Mouse (Mus musculus): ENCODE results near the gene Duxf3. TPM values are rescaled to one million over a fixed set of nuclear protein-coding genes. Genes with fewer than 3 reads are reported as not detected.
A peak's percentile ranks its signal among the peaks of the same experiment; 100 is the strongest.
"Not testable (repeated sequence)": the region's sequence is repeated elsewhere in the genome, so short reads cannot be mapped to it uniquely, and the experiment has no call there.

Duxf3 gene
- not detected for total RNA-seq (2021)
- long read RNA-seq, experiment 1: 0 reads
- long read RNA-seq, experiment 2: 0 reads

DNA sequence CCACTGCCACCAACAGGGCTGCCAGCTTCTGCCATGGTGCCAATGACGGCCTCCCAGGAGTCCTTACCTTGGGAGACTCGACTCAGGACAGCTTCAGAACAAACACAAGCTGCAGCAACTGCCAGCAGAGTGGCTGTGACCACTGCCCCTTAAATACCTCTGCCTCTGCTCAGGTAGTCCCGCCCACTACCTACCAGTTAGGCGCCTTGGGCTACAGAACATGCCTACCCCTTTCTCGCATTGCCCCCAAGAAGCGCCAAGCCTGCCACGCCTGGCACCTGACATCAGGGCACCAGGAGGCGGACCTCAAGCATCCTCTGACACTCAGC, at the start of gene Duxf3:
TSS of gene Duxf3 (minus strand) at position 35 of the 329 bp plus-strand sequence.
- DNase-seq (ENCODE audit: low spot score in 2 of 2): not testable (repeated sequence)

- no peak for DNase-seq (ENCODE audit: low spot score in 2 of 2)
Measured at GRCm38 (mm10) chr10:58282238-58282637, 49.8 kb upstream of the Duxf3 start.

DNA sequence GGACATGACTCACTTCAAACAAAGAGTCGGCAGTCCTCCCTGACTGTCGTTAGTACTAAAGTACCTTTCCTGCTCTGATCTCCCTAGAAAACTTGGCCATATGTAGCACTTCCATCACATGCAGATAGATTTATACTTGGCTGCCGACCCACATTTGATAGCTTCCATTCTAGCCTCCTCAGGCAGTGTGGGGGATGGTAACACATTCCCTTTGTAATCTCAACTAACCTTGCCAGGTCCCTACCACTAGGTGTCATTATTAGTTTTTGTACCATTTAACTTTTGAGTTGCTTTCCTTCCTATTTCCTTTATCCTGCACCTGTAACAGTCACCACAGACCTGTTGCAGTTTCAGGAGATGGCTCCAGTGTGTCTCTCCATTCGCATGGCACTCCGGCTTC, 26.0 kb upstream of the Duxf3 start:
- DNase-seq (ENCODE audit: low spot score in 2 of 2): no peak

DNA sequence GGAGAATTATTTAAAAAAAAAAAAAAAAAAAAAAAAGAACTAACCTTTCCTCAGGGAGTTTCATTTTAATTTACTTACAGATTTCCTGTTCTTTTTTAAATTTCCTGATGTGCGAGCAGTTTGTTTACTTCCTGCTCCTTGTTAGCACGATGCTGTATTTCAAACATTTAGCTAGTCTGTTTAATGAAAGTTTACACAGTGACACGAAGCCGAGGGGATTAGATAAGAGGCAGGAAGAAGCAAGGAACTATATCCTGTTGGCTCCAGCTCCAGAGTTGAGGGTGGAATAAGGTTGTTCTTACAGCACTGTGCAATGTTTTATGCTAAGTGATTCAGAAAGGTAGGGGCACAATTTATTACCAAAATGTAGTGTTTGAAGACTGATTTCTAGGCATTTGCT, 23.5 kb upstream of the Duxf3 start:
- no peak for DNase-seq (ENCODE audit: low spot score in 2 of 2)

DNA sequence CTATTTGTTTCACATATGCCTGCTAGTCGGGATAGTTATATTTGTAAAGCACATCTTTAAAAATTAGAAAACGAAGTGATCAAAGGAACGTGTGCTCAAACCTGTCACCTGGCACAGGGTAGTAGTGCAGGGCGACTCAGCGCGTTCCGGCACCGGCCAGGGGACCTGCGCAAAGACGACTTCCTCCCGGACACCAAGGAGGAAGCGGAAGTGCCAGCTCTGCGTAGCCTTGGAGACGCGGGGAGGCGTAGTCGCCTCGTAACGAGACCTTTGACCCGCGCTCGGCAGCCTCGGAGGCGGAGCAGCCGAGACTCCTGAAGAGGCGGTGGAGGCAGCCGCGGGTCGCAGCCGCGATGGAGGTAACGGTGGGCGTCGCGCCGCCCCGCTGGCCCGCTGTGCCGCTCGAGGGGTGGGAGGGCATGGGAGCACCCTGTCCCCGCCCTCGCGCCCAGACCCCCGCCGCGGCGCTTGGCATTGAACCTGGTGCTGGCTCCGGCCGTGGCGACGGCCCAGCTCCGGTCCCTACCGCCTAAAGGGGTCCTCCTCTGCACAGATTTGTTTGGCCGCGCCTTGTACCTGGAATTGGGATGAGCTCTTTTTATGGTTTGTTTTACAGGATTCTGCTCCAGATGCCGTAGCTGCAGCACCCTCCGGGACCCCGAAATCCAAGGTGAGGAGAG, 22.9 kb upstream of the Duxf3 start, which contains the start of gene Gcc2:
TSS of gene Gcc2 (plus strand) at position 285 of the 680 bp plus-strand sequence.
- DNase-seq (ENCODE audit: low spot score in 2 of 2): peak; percentile 72 to 82

DNA sequence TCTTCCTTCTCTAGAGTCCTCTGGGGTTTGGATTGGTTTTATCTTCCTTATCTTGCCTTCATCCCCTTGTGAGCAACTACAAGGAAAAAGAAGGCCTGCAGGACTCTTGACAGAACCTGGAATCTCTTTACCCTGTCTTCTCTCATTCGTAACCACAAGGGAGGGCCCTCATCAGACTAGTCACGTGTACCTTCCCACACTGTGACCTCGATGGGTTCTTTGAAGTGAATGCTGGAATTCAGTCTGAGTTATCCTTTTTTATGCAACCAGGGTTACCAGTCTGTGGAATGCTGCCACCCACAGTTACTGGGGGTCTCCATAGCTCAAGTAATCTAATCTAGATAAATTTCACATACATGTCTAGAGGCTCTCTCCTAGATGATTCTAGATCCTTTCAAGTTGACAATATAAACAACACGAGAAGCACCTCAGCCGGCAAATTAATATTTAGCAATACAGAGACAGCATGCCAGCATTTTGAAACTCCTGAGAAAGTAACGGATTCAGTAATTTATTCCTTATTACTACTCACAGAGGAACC, 22.2 kb upstream of the Duxf3 start:
- DNase-seq (ENCODE audit: low spot score in 2 of 2): no peak

DNA sequence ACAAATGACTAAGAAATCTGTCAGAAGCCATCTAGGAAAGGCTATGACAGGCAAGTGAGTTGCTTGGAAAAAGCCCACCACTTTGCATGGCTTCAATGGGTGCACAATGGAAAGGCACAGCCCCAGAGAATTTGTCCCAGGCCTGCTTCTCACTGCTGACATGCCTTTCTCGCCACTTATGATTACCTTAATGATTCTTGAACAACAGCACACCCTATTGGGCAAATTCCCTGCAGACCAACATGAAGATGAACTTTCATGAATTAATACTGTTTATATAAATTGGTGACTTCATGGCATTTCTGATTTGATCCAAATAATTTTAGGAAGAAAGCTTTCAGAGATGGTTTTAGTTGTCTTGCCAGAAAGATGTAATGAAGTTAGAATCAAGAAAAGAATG, 17.1 kb upstream of the Duxf3 start:
- DNase-seq (ENCODE audit: low spot score in 2 of 2): no peak

- peak; percentile 78 to 80 for DNase-seq (ENCODE audit: low spot score in 2 of 2)
Measured at GRCm38 (mm10) chr10:58238984-58239740, 6.7 kb upstream of the Duxf3 start.

DNA sequence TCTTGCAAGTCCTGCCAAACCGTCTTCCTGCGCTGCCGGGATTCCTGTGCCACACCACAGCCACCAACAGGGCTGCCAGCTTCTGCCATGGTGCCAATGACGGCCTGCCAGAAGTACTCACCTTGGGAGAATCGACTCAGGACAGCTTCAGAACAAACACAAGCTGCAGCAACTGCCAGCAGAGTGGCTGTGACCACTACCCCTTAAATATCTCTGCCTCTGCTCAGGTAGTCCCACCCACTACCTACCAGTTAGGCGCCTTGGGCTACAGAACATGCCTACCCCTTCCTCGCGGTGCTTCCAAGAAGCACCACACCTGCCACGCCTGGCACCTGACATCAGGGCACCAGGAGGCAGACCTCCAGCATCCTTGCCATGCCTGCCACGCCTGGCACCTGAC, 4.1 kb upstream of the Duxf3 start, which contains the start of gene Gm4981:
TSS of gene Gm4981 (minus strand) at position 89 of the 400 bp plus-strand sequence.
- DNase-seq (ENCODE audit: low spot score in 2 of 2): no peak

- not testable (repeated sequence) for DNase-seq (ENCODE audit: low spot score in 2 of 2)
Measured at GRCm38 (mm10) chr10:58234985-58235384, 2.5 kb upstream of the Duxf3 start.

- not testable (repeated sequence) for DNase-seq (ENCODE audit: low spot score in 2 of 2)
Measured at GRCm38 (mm10) chr10:58233740-58234121, 1.3 kb upstream of the Duxf3 start.

- DNase-seq (ENCODE audit: low spot score in 2 of 2): peak in 1 of 2 experiments; percentile 46
Measured at GRCm38 (mm10) chr10:58233054-58233739, 722 bp upstream of the Duxf3 start.

- DNase-seq (ENCODE audit: low spot score in 2 of 2): peak; percentile 96 to 100
Measured at GRCm38 (mm10) chr10:58231779-58232640, 465 bp downstream of the Duxf3 start.

DNA sequence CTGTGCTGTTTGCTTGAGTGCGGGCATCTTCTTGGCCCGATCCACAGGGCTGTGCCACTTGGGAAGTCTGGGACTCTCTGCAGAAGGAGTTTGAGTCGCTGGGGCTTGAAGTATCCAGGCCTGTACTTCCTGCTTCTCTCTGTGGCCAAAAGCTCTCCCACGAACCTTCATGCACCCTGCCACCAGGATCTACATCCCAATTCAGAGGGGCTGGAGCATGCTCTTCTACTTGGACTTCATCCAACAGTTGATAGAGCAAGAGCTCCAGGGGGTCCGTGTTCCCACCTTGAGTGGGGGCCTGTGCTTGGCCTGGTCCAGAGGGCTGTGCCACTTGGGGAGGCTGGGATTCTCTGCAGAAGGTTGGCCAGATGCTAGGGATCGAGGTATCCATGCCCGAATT, 1.4 kb downstream of the Duxf3 start:
- peak in 1 of 2 experiments; percentile 64 for DNase-seq (ENCODE audit: low spot score in 2 of 2)

GRCm38 (mm10) chr10:58230021-58230420, 2.5 kb downstream of the Duxf3 start:
- not testable (repeated sequence) for DNase-seq (ENCODE audit: low spot score in 2 of 2)

DNA sequence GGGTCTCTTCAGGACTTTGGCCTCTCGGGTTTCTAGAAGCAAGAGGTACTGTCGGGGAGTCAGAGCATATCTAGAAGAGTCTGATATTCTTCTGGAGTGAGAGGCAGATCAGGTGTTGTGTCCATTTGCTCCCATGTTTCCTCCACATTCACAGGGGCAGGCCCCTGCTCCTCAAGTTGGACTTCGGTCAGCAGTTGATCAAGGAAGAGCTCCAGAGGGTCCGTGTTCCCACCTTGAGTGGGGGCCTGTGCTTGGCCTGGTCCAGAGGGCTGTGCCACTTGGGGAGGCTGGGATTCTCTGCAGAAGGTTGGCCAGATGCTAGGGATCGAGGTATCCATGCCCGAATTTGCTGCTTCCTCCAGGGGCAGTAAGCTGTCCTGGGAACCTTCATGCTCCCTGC, 4.7 kb downstream of the Duxf3 start:
- not testable (repeated sequence) for DNase-seq (ENCODE audit: low spot score in 2 of 2)

DNA sequence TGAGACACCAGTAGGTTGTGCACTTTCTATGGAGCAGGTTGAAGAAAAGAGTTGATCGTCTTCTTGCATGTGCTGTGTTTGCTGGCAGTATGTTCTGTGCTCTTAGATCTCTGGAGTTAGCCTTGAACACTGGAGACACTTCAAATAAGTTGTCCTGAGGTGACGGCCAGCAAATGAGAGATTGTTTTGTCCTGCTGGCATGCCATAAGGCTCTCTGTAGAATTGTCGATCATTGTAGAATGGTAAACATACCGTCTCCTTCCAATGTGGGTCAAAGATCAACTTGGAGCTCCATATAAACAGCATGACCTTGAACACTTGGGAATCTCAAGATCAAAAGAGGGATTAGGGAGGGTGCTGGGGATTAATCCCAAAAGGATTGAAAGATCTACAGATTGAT, 6.1 kb downstream of the Duxf3 start:
- DNase-seq (ENCODE audit: low spot score in 2 of 2): not testable (repeated sequence)

DNA sequence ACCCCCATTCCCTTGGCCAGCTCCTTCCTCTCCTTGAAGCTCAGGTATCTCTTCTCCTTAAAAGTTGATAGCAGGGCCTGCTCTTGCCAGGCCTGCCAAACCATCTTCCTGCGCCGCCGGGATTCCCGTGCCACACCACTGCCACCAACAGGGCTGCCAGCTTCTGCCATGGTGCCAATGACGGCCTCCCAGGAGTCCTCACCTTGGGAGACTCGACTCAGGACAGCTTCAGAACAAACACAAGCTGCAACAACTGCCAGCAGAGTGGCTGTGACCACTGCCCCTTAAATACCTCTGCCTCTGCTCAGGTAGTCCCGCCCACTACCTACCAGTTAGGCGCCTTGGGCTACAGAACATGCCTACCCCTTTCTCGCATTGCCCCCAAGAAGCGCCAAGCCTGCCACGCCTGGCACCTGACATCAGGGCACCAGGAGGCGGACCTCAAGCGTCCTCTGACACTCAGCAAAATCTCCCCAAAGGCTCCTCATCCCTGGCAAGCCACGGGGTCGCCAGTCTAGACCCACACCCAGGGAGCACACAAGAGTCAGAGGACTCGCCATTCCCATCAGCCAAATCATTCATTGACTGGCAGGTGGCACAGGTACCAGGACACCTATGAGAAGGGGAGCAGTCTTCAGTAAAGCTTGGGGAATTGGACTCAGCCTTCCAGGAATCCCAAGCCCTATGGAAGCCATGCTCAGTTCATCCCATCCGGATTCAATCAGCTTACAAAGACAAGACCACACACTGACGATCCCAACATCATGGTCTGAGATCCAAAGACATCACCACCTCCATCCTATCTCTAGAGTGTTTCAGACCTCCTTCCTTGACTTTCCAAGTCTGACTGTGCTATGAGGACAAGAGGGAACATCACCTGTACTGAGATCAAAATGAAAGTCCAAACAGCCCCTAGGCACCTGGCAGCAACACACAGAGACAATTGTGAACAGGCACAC, 7.4 kb downstream of the Duxf3 start, which contains the start of gene AW822073:
TSS of gene AW822073 (minus strand) at position 104 of the 959 bp plus-strand sequence.
- peak; percentile 72 to 76 for DNase-seq (ENCODE audit: low spot score in 2 of 2)
